In the genomic region with DNA sequence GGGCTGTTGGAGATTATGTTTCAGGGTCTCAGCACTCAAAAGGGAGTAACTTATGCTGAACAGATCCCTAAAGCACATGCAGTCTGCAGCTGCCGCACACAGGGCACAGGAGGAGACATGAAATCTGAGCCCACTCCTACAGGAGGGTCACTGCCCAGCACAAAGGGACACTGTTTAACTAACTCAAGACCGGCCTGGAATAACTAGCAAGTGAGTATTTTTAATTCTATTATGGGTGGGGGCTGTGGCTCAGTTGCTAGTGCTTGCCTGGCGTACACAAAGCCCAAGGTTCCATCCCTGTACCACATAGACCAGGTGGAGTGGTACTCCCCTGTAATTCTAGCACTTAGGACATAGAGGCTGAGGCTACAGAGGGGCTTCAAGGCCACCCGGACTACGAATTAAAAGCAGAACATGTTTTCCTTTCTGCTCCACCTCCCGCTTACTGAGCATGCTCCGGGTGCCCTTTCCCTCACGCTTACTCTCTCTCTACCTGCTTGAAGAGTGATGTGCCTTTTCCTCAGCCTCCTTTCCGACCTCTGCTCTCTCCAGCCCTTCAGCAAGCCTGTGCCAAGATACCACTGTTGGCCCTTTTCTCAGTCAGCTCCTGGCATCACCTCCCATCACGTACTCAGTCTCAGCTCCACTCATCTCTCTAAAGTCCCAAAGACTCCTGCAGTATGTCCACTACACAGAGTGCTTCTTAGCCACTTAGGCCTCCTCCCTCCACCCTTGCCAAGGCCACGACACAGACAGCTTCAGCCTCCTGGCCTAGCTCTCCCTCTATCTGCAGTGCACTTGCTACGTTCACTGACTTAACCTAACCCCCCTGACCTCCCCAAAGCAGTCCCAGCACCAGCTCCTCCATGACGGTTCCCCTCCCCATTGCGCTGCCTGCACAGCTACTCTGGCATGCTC, we compare ENCODE assay signal across 10 mouse cellular contexts. TPM values are rescaled to one million over a fixed set of nuclear protein-coding genes. Genes with fewer than 3 reads are reported as not detected.
DNase-seq lines count a peak whose midpoint lies in the region; ATAC-seq lines count a peak whose summit lies in the region.
"Had no signal": no experiment of that assay in that cellular context is flagged by ENCODE, and none has a peak within 500 bp of the region (broad histone marks: within the 10 kb centered on the region; RNA-seq: fewer than 3 reads in every experiment).

No protein-coding gene starts in this region.

- H3K4me2 ChIP-seq in heart, embryonic 14.5 days (ENCODE audit: low read length): no peak overlapping the region
- H3K4me2 ChIP-seq in neural tube, embryonic 15.5 days: no peak overlapping the region
- peak overlapping the region; percentile 13; the same call in 1 of the 2 replicates for H3K4me2 ChIP-seq in kidney, embryonic 14.5 days (replicated peaks; ENCODE audit: low read depth, low read length)
- peak overlapping the region; percentile 15; the same call in 1 of the 2 replicates for H3K4me2 ChIP-seq in stomach, embryonic 15.5 days
- H3K4me2 ChIP-seq: liver, embryonic 13.5 days had no signal

- intact Hi-C loops in heart, postnatal 10 days (cut with DNase I): no loop called here

- DNase-seq in heart, postnatal 10 days: no peak
- DNase-seq in neural tube, embryonic 10.5 days (ENCODE audit: extremely low spot score, low spot score): peak; percentile 55
- DNase-seq in thymus, postnatal 36 days: no peak
- DNase-seq in layer of hippocampus, adult 9-10 months (ENCODE audit: low spot score): no peak
- DNase-seq: liver, embryonic 13.5 days; thymus, postnatal 14 days had no signal

- H3K27ac ChIP-seq in heart, embryonic 14.5 days (replicated peaks in 1 of 2; ENCODE audit: control insufficient read depth in 1 of 2, insufficient read depth in 1 of 2, low read depth in 2 of 2, low read length in 2 of 2): peak overlapping the region in 1 of 2 experiments; percentile 44; a peak in 1 of 4 replicates
- no peak overlapping the region; the same call in 1 of the 2 replicates for H3K27ac ChIP-seq in neural tube, embryonic 15.5 days (replicated peaks)
- H3K27ac ChIP-seq in kidney, embryonic 14.5 days (ENCODE audit: low read depth, low read length): peak overlapping the region; percentile 95
- peak overlapping the region; percentile 5; the same call in 1 of the 2 replicates for H3K27ac ChIP-seq in stomach, embryonic 15.5 days
- H3K27ac ChIP-seq: liver, embryonic 13.5 days had no signal

- 58% methylated on average over 14 of the region's 14 CpGs for WGBS in heart, embryonic 14.5 days
- 66% methylated on average over 14 of the region's 14 CpGs for WGBS in neural tube, embryonic 15.5 days
- 23% methylated on average over 14 of the region's 14 CpGs for WGBS in kidney, embryonic 14.5 days
- 44% methylated on average over 14 of the region's 14 CpGs for WGBS in stomach, embryonic 15.5 days

- no peaks in the 10 kb centered on the region for H3K36me3 ChIP-seq in heart, embryonic 14.5 days (ENCODE audit: control insufficient read depth, insufficient read depth, low read length)
- no peaks in the 10 kb centered on the region for H3K36me3 ChIP-seq in neural tube, embryonic 15.5 days
- H3K36me3 ChIP-seq in kidney, embryonic 14.5 days (ENCODE audit: control insufficient read depth, insufficient read depth, low read length): no peaks in the 10 kb centered on the region
- H3K36me3 ChIP-seq in stomach, embryonic 15.5 days: no peaks in the 10 kb centered on the region
- H3K36me3 ChIP-seq: liver, embryonic 13.5 days had no signal

- peak overlapping the region; percentile 34; the same call in 1 of the 2 replicates for H3K9ac ChIP-seq in heart, embryonic 14.5 days (ENCODE audit: low read length)
- no peak overlapping the region for H3K9ac ChIP-seq in neural tube, embryonic 15.5 days (replicated peaks)
- peak overlapping the region; percentile 44 for H3K9ac ChIP-seq in kidney, embryonic 14.5 days (ENCODE audit: low read depth, low read length)
- no peak overlapping the region for H3K9ac ChIP-seq in stomach, embryonic 15.5 days
- H3K9ac ChIP-seq: liver, embryonic 13.5 days had no signal

- H3K4me3 ChIP-seq in heart, embryonic 14.5 days (ENCODE audit: control insufficient read depth in 1 of 2, insufficient read depth in 1 of 2, low read depth in 1 of 2, low read length in 2 of 2): no peak overlapping the region
- no peak overlapping the region for H3K4me3 ChIP-seq in neural tube, embryonic 15.5 days (replicated peaks)
- H3K4me3 ChIP-seq in kidney, embryonic 14.5 days (ENCODE audit: low read length): no peak overlapping the region
- H3K4me3 ChIP-seq in stomach, embryonic 15.5 days (replicated peaks): no peak overlapping the region
- H3K4me3 ChIP-seq: liver, embryonic 13.5 days had no signal

- H3K4me1 ChIP-seq in heart, embryonic 14.5 days (ENCODE audit: control insufficient read depth in 2 of 2, insufficient read depth in 2 of 2, low read length in 2 of 2): peaks cover 31 to 61% of the 10 kb centered on the region in 2 experiments
- H3K4me1 ChIP-seq in neural tube, embryonic 15.5 days: peaks cover 32% of the 10 kb centered on the region
- peaks cover 48% of the 10 kb centered on the region for H3K4me1 ChIP-seq in kidney, embryonic 14.5 days (ENCODE audit: control insufficient read depth, insufficient read depth, low read length)
- peaks cover 25% of the 10 kb centered on the region for H3K4me1 ChIP-seq in stomach, embryonic 15.5 days

- ATAC-seq in heart, embryonic 14.5 days (ENCODE audit: insufficient number of reproducible peaks, insufficient read depth, low FRiP score, low read depth): no peak
- ATAC-seq in neural tube, embryonic 15.5 days (ENCODE audit: low FRiP score): no peak
- peak; percentile 87 for ATAC-seq in kidney, embryonic 14.5 days (ENCODE audit: low FRiP score, low TSS enrichment)
- ATAC-seq in stomach, embryonic 15.5 days (ENCODE audit: insufficient read depth, low FRiP score, low read depth): no peak; the same call in 1 of the 2 replicates

- H3K9me3 ChIP-seq in heart, embryonic 14.5 days (ENCODE audit: control insufficient read depth, low read length): no peaks in the 10 kb centered on the region
- no peaks in the 10 kb centered on the region for H3K9me3 ChIP-seq in neural tube, embryonic 15.5 days (replicated peaks)
- H3K9me3 ChIP-seq in kidney, embryonic 14.5 days (ENCODE audit: control insufficient read depth, low read length): no peaks in the 10 kb centered on the region
- H3K9me3 ChIP-seq in stomach, embryonic 15.5 days: no peaks in the 10 kb centered on the region
- H3K9me3 ChIP-seq: liver, embryonic 13.5 days had no signal

- no peaks in the 10 kb centered on the region for H3K27me3 ChIP-seq in heart, embryonic 14.5 days (ENCODE audit: control insufficient read depth, insufficient read depth, low read length)
- H3K27me3 ChIP-seq in neural tube, embryonic 15.5 days (replicated peaks): no peaks in the 10 kb centered on the region
- H3K27me3 ChIP-seq in kidney, embryonic 14.5 days (ENCODE audit: control insufficient read depth, insufficient read depth, low read length): no peaks in the 10 kb centered on the region
- no peaks in the 10 kb centered on the region for H3K27me3 ChIP-seq in stomach, embryonic 15.5 days (replicated peaks)
- H3K27me3 ChIP-seq: liver, embryonic 13.5 days had no signal

RNA-seq across cellular contexts. Expression of a gene that starts 8.9 kb away (rescaled TPM):
- polyA plus RNA-seq in heart, embryonic 14.5 days (2014; fragmentation: Nextera tagmentation; extraction: Ambion mirVana): 12.7 and 15.9 TPM in 2 replicates
- 10 to 100 TPM; 51.2 to 59.7 TPM for total RNA-seq in heart, postnatal 10 days (2021)
- polyA plus RNA-seq in neural tube, embryonic 15.5 days (2015; fragmentation: Nextera tagmentation; extraction: Ambion mirVana): 22.5 and 24.8 TPM in 2 replicates
- polyA plus RNA-seq in kidney, embryonic 14.5 days (2014; fragmentation: Nextera tagmentation; extraction: Ambion mirVana): 11.4 and 12.4 TPM in 2 replicates
- polyA plus RNA-seq in stomach, embryonic 15.5 days (2015; fragmentation: Nextera tagmentation; extraction: Ambion mirVana): 13.8 and 13.9 TPM in 2 replicates

RNA-seq across cellular contexts. Expression of a gene that starts 50.5 kb away (rescaled TPM):
- 9.1 and 11.5 TPM in 2 replicates for polyA plus RNA-seq in heart, embryonic 14.5 days (2014; fragmentation: Nextera tagmentation; extraction: Ambion mirVana)
- total RNA-seq in heart, postnatal 10 days (2021): 10 to 100 TPM; 13.9 TPM
- polyA plus RNA-seq in neural tube, embryonic 15.5 days (2015; fragmentation: Nextera tagmentation; extraction: Ambion mirVana): 17.5 and 19.5 TPM in 2 replicates
- 12.2 and 18.1 TPM in 2 replicates for polyA plus RNA-seq in kidney, embryonic 14.5 days (2014; fragmentation: Nextera tagmentation; extraction: Ambion mirVana)
- 20.3 and 20.5 TPM in 2 replicates for polyA plus RNA-seq in stomach, embryonic 15.5 days (2015; fragmentation: Nextera tagmentation; extraction: Ambion mirVana)

Comparison
In these comparisons a context has a peak if more than half of its experiments do, and no peak if none do; other contexts are left out.
1. H3K4me2 ChIP-seq: peak in kidney, embryonic 14.5 days (single experiment) and stomach, embryonic 15.5 days (single experiment); none in heart, embryonic 14.5 days (single experiment) and neural tube, embryonic 15.5 days (single experiment).
2. H3K9ac ChIP-seq: peak in heart, embryonic 14.5 days (single experiment) and kidney, embryonic 14.5 days (single experiment); none in neural tube, embryonic 15.5 days (single experiment) and stomach, embryonic 15.5 days (single experiment).